Mouse (Mus musculus) ES-E14 (cell line): ENCODE data around the gene Anxa9. TPM values are rescaled to one million over a fixed set of nuclear protein-coding genes. Genes with fewer than 3 reads are reported as not detected.

ENCODE experiments used
- DNase-seq: peaks from one replicate; pipeline ENCODE4 v3.0.0-alpha.2; 2013; ENCODE audit warnings: low read depth, low spot score
- H3K27ac ChIP-seq: 2 replicates; pipeline ENCODE4 v1.5.1; 2012; ENCODE audit warnings: low read depth, mild to moderate bottlenecking, low read length, moderate library complexity, mixed read lengths; ENCODE audit not compliant: poor library complexity, insufficient read depth, severe bottlenecking
- H3K36me3 ChIP-seq: 2 replicates; pipeline ENCODE4 v1.6.1; 2012; ENCODE audit warnings: mild to moderate bottlenecking, low read length, moderate library complexity, mixed read lengths; ENCODE audit not compliant: control insufficient read depth, poor library complexity, insufficient read depth, severe bottlenecking
- H3K4me1 ChIP-seq, 2 experiments: fragments of 150-350 bp in 1 of 2; sonication (generic) in 1 of 2; 2 replicates each; pipeline ENCODE4 v1.6.1; 2012; ENCODE audit warnings: low read length in 2 of 2, mild to moderate bottlenecking in 1 of 2, mixed read lengths in 1 of 2; ENCODE audit not compliant: control insufficient read depth in 2 of 2, insufficient read depth in 2 of 2, poor library complexity in 1 of 2
- H3K4me3 ChIP-seq, 2 experiments: fragments of 150-350 bp in 1 of 2; sonication (generic) in 1 of 2; 2 replicates each; pipeline ENCODE4 v1.5.1; 2012; ENCODE audit warnings: low read length in 2 of 2, low read depth in 1 of 2, mild to moderate bottlenecking in 1 of 2, mixed read lengths in 1 of 2; ENCODE audit not compliant: insufficient read depth in 1 of 2, poor library complexity in 1 of 2, severe bottlenecking in 1 of 2
- H3K9ac ChIP-seq: 2 replicates; pipeline ENCODE4 v1.6.1; 2012; ENCODE audit warnings: low read depth, mild to moderate bottlenecking, low read length, mixed read lengths; ENCODE audit not compliant: poor library complexity, insufficient read depth, severe bottlenecking
- H3K9me3 ChIP-seq: fragments of 150-350 bp; sonication (generic); 2 replicates; pipeline ENCODE4 v1.6.1; 2012; ENCODE audit warnings: low read depth, mild to moderate bottlenecking, low read length; ENCODE audit not compliant: control insufficient read depth, insufficient read depth
- CHD2 ChIP-seq: IDR thresholded peaks from 2 replicates; pipeline ENCODE4 v1.6.1; 2014; ENCODE audit warnings: mild to moderate bottlenecking, low read depth, low read length, inconsistent platforms
- HCFC1 ChIP-seq: IDR thresholded peaks from 2 replicates; pipeline ENCODE4 v1.6.1; 2012; ENCODE audit warnings: low read length, inconsistent platforms, borderline replicate concordance; ENCODE audit not compliant: insufficient read depth
- MAFK ChIP-seq: IDR thresholded peaks from 2 replicates; pipeline ENCODE4 v1.6.1; 2014; ENCODE audit warnings: mild to moderate bottlenecking, low read depth, low read length, inconsistent platforms; ENCODE audit not compliant: insufficient read depth
- ZC3H11A ChIP-seq: IDR thresholded peaks from 2 replicates; pipeline ENCODE4 v1.6.1; 2012; ENCODE audit warnings: low read depth, mild to moderate bottlenecking, inconsistent platforms, low read length, borderline replicate concordance
- ZNF384 ChIP-seq: IDR thresholded peaks from 2 replicates; pipeline ENCODE4 v1.6.1; 2012; ENCODE audit warnings: low read depth, low read length, inconsistent platforms
- in situ Hi-C, 2 experiments: fragments of 600-800 bp; cut with MboI; formaldehyde crosslinking; loops; one replicate each; pipeline ENCODE4 v1.15.1; 2025; ENCODE audit warnings: low sequenced_read_pairs in 2 of 2, inconsistent platforms in 1 of 2; ENCODE audit not compliant: unreplicated experiment in 2 of 2
- total RNA-seq: library from RNA; depleted of rRNA; stranded (reverse); fragments of 300-350 nt; gene quantifications from 2 replicates; pipeline ENCODE4 v1.2.3, GENCODE M21; 2012

Anxa9 gene
- total RNA-seq, 1 experiment, result 0.58 TPM

GRCm38 (mm10) chr3:95264724-95265123 lies 42.3 kb downstream of the Anxa9 start:
- no peak overlapping the region for H3K27ac ChIP-seq
- no peak for DNase-seq
- TF ChIP-seq MAFK, result no peak
- TF ChIP-seq ZC3H11A, result no peak
- TF ChIP-seq ZNF384, result no peak
- TF ChIP-seq CHD2, result no peak
- TF ChIP-seq HCFC1, result no peak
- in situ Hi-C loops, result no loop called here
- peaks cover 3 to 11% of the 10 kb centered on the region in 2 experiments; a peak in 2 of 4 replicates for H3K4me1 ChIP-seq
- peaks cover 25% of the 10 kb centered on the region for H3K36me3 ChIP-seq
- no peaks in the 10 kb centered on the region for H3K9me3 ChIP-seq
- no peak overlapping the region for H3K4me3 ChIP-seq
- H3K9ac ChIP-seq, result no peak overlapping the region

GRCm38 (mm10) chr3:95263089-95263739 lies 43.8 kb downstream of the Anxa9 start:
- no peak overlapping the region for H3K4me3 ChIP-seq

GRCm38 (mm10) chr3:95261975-95262374 lies 45.0 kb downstream of the Anxa9 start:
- no peak for TF ChIP-seq HCFC1
- no peaks in the 10 kb centered on the region for H3K4me1 ChIP-seq
- in situ Hi-C loops, result no loop called here
- H3K27ac ChIP-seq, result no peak overlapping the region
- H3K4me3 ChIP-seq, result no peak overlapping the region
- no peaks in the 10 kb centered on the region for H3K9me3 ChIP-seq
- peaks cover 30% of the 10 kb centered on the region for H3K36me3 ChIP-seq
- H3K9ac ChIP-seq, result no peak overlapping the region
- no peak for DNase-seq

More at GRCm38 (mm10) chr3:95263089-95263739, 43.8 kb downstream of the Anxa9 start:
- peak; percentile 75 for TF ChIP-seq ZC3H11A
- no peak for TF ChIP-seq CHD2
- TF ChIP-seq MAFK, result no peak
- peak; percentile 49; the same call in 1 of the 2 replicates for TF ChIP-seq HCFC1
- TF ChIP-seq ZNF384, result no peak
- in situ Hi-C loops, result no loop called here
- Histone ChIP-seq H3K4me1 (no peaks in the 10 kb centered on the region), H3K9ac (no peak overlapping the region), H3K36me3 (peaks cover 29% of the 10 kb centered on the region), H3K27ac (no peak overlapping the region), H3K9me3 (no peaks in the 10 kb centered on the region)
- DNase-seq, result peak; percentile 69

DNA sequence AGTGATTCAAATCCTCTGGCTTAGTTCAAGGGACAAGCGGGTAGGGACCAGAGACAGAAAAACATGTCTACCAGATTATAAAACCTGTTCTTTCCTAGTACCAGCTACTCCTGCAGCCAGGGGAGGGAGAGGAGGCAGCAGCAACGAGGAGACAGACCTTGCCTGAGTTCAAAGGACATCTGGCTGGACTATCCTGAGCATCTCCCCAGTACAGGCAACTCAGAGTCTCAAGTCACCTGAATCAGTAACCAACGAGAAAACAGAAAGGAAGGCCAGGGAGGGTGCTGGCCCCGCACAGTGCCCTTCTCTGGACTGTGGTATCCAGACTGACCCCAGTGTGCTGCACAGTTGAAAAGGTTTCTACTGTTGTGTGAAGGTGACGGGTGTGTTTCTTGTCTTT lies 50.0 kb downstream of the Anxa9 start:
- no peak for DNase-seq
- no peaks in the 10 kb centered on the region for H3K9me3 ChIP-seq
- H3K27ac ChIP-seq, result no peak overlapping the region
- in situ Hi-C loops, result no loop called here
- H3K4me1 ChIP-seq, result 0 out of 4 replicates have a peak, but pooled peaks cover 0 to 2% of the 10 kb centered on the region in 2 experiments
- H3K4me3 ChIP-seq, result no peak overlapping the region
- H3K36me3 ChIP-seq, result peaks cover 40% of the 10 kb centered on the region
- peak overlapping the region; percentile 35; the same call in 1 of the 2 replicates for H3K9ac ChIP-seq
- TF ChIP-seq ZC3H11A (no peak), ZNF384 (no peak), HCFC1 (no peak), MAFK (no peak), CHD2 (no peak)
